Mouse (Mus musculus) fibroblast of lung, adult 2 months (primary cell): ENCODE results near the gene 9230104L09Rik.

Source experiments
- DNase-seq: peaks from one replicate; pipeline ENCODE4 v3.0.0-alpha.2; 2011; ENCODE audit warnings: low read depth

The 9230104L09Rik gene

GRCm38 (mm10) chr2:148856630-148857400 lies 8.0 kb downstream of the 9230104L09Rik start:
- DNase-seq: no peak

GRCm38 (mm10) chr2:148851116-148851906 lies 13.5 kb downstream of the 9230104L09Rik start:
- peak; percentile 70 for DNase-seq

- no peak for DNase-seq
Observed at GRCm38 (mm10) chr2:148839224-148839623, 25.6 kb downstream of the 9230104L09Rik start.

GRCm38 (mm10) chr2:148838075-148838777 lies 26.6 kb downstream of the 9230104L09Rik start:
- no peak for DNase-seq

GRCm38 (mm10) chr2:148834912-148835311 lies 29.9 kb downstream of the 9230104L09Rik start, which contains the start of gene Cst9:
TSS of gene Cst9 (plus strand) at chr2:148835147.
- DNase-seq: no peak

- no peak for DNase-seq
Observed at GRCm38 (mm10) chr2:148825986-148826385, 38.9 kb downstream of the 9230104L09Rik start.

GRCm38 (mm10) chr2:148819909-148820308 lies 44.9 kb downstream of the 9230104L09Rik start, which contains the start of gene Cst13:
TSS of gene Cst13 (plus strand) at chr2:148820081.
- DNase-seq: no peak

GRCm38 (mm10) chr2:148806696-148807095 lies 58.1 kb downstream of the 9230104L09Rik start:
- no peak for DNase-seq

GRCm38 (mm10) chr2:148801491-148801921 lies 63.3 kb downstream of the 9230104L09Rik start:
- no peak for DNase-seq

GRCm38 (mm10) chr2:148798485-148798884 lies 66.4 kb downstream of the 9230104L09Rik start, which contains the start of gene Cst8:
TSS of gene Cst8 (plus strand) at chr2:148798785.
- no peak for DNase-seq
